In the genomic region with DNA sequence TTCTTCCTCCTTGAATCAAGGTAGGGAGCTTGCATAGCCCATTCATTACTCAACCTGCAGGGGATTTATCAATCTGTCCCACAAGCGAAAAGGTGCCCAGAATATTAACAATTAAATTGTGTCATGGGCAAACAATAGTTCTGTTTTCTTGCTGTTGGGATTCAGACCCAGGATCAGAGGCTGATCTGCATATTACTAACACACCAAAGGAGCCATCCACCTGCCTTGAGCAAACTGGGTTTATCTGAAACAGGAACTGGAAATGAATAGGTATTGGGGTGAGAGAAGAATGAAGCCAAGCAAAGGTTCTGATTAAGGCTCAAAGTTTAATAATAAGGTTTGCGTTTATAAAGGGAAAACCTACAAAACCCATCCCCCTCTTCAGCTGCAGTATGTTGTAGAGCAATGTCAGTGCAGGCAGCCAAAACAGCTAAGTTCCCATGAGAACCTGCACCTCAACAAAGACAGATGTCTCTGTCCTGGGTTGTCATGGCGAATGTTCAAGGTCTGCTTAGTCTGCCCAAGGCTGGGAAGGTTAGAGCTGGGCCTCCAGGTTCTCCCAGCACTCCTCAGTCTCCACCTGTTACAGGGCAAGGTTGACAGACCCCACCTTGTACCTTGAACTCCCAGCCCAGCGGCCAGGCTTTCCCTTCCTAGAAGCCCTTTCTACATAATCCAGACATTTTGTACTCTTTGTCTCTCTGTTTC, we compare ENCODE assay signal across 7 mouse cellular contexts. TPM values are rescaled to one million over a fixed set of nuclear protein-coding genes. Genes with fewer than 3 reads are reported as not detected.
DNase-seq lines count a peak whose midpoint lies in the region; ATAC-seq and TF ChIP-seq lines count a peak whose summit lies in the region.
"Not testable (repeated sequence)": the region's sequence is repeated elsewhere in the genome, so short reads cannot be mapped to it uniquely, and the experiment has no call there.

No protein-coding gene starts in this region.

- not testable (repeated sequence) for H3K27me3 ChIP-seq in embryonic facial prominence, embryonic 10.5 days (replicated peaks; ENCODE audit: low read depth, poor library complexity, severe bottlenecking); heart, adult 2 months (ENCODE audit: control insufficient read depth, insufficient read depth, low read length); hindbrain, postnatal 0 days (ENCODE audit: insufficient read depth, low read length); limb, embryonic 14.5 days (ENCODE audit: control insufficient read depth, insufficient read depth, low read length); neural tube, embryonic 14.5 days (ENCODE audit: control insufficient read depth, insufficient read depth, low read length)

- H3K4me1 ChIP-seq in embryonic facial prominence, embryonic 10.5 days; heart, adult 2 months (ENCODE audit: control insufficient read depth, insufficient read depth, low read length); hindbrain, postnatal 0 days (ENCODE audit: insufficient read depth, low read length); limb, embryonic 14.5 days (ENCODE audit: control insufficient read depth, insufficient read depth, low read length); neural tube, embryonic 14.5 days (ENCODE audit: control insufficient read depth, insufficient read depth, low read length): not testable (repeated sequence)

- intact Hi-C loops in heart, adult 2 months (cut with DNase I): loop anchor here (10.0 kb wide), 1 partner anchor 57 kb away; the partner anchor contains the start of gene 5430403G16Rik

- not testable (repeated sequence) for TF ChIP-seq CTCF in heart, adult 2 months (IDR thresholded peaks at IDR 0.05); hindbrain, postnatal 0 days (IDR thresholded peaks at IDR 0.05; ENCODE audit: low read depth)

- H3K9ac ChIP-seq in heart, adult 2 months (ENCODE audit: low read depth, low read length); hindbrain, postnatal 0 days (replicated peaks; ENCODE audit: low read length); limb, embryonic 14.5 days (ENCODE audit: low read depth, low read length, severe bottlenecking); neural tube, embryonic 14.5 days (replicated peaks; ENCODE audit: low read depth, low read length): not testable (repeated sequence)

- ATAC-seq in hindbrain, postnatal 0 days; limb, embryonic 14.5 days (ENCODE audit: low FRiP score, low read depth): not testable (repeated sequence)
- ATAC-seq in megakaryocyte progenitor cell, adult 5-6 weeks (replicated peaks; ENCODE audit: poor library complexity): peak; percentile 18
- peak; percentile 21; the same call in 1 of the 2 replicates for ATAC-seq in neural tube, embryonic 14.5 days (ENCODE audit: low read depth)

- TF ChIP-seq POLR2A in heart, adult 2 months (IDR thresholded peaks at IDR 0.05; ENCODE audit: insufficient read depth, low read depth, low read length); limb, embryonic 14.5 days (IDR thresholded peaks at IDR 0.05; ENCODE audit: borderline replicate concordance, extremely low read depth, insufficient read depth, insufficient read length): not testable (repeated sequence)

- WGBS in embryonic facial prominence, embryonic 10.5 days: 60% methylated on average over 4 of the region's 4 CpGs
- WGBS in heart, adult 2 months: 73% methylated on average over 4 of the region's 4 CpGs
- 52% methylated on average over 4 of the region's 4 CpGs for WGBS in hindbrain, postnatal 0 days
- WGBS in limb, embryonic 14.5 days: 63% methylated on average over 4 of the region's 4 CpGs
- WGBS in neural tube, embryonic 14.5 days: 62% methylated on average over 4 of the region's 4 CpGs

- TF ChIP-seq EP300 in heart, adult 2 months (IDR thresholded peaks at IDR 0.05; ENCODE audit: insufficient read depth, low read depth, low read length): not testable (repeated sequence)

- peak overlapping the region; percentile 57; the same call in 1 of the 2 replicates for H3K27ac ChIP-seq in embryonic facial prominence, embryonic 10.5 days (replicated peaks)
- not testable (repeated sequence) for H3K27ac ChIP-seq in heart, adult 2 months; hindbrain, postnatal 0 days; limb, embryonic 14.5 days (replicated peaks; ENCODE audit: low read depth, low read length); neural tube, embryonic 14.5 days (ENCODE audit: low read depth, low read length)

- not testable (repeated sequence) for H3K9me3 ChIP-seq in embryonic facial prominence, embryonic 10.5 days; hindbrain, postnatal 0 days (ENCODE audit: low read length); limb, embryonic 14.5 days (ENCODE audit: control insufficient read depth, low read length); neural tube, embryonic 14.5 days (ENCODE audit: control insufficient read depth, low read length)

- peak; percentile 47 for DNase-seq in R1 (ENCODE audit: low read depth, low spot score)
- not testable (repeated sequence) for DNase-seq in embryonic facial prominence, embryonic 10.5 days (ENCODE audit: low spot score); heart, adult 2 months; hindbrain, postnatal 0 days (ENCODE audit: low spot score); limb, embryonic 14.5 days (ENCODE audit: low spot score)

- H3K4me3 ChIP-seq in embryonic facial prominence, embryonic 10.5 days: peak overlapping the region; percentile 73
- peak overlapping the region; percentile 62 for H3K4me3 ChIP-seq in heart, adult 2 months
- H3K4me3 ChIP-seq in hindbrain, postnatal 0 days (ENCODE audit: low read length): peak overlapping the region; percentile 42; the same call in 1 of the 2 replicates
- peak overlapping the region; percentile 55; the same call in 1 of the 2 replicates for H3K4me3 ChIP-seq in limb, embryonic 14.5 days (replicated peaks; ENCODE audit: low read length)
- H3K4me3 ChIP-seq in neural tube, embryonic 14.5 days (ENCODE audit: low read depth, low read length): peak overlapping the region; percentile 40; the same call in 1 of the 2 replicates

- not testable (repeated sequence) for H3K79me2 ChIP-seq in heart, adult 2 months (replicated peaks; ENCODE audit: control insufficient read depth, insufficient read depth, low read length)

- not testable (repeated sequence) for H3K36me3 ChIP-seq in embryonic facial prominence, embryonic 10.5 days (replicated peaks); heart, adult 2 months (ENCODE audit: control insufficient read depth, insufficient read depth, low read length); hindbrain, postnatal 0 days (ENCODE audit: insufficient read depth, low read length); limb, embryonic 14.5 days (ENCODE audit: control insufficient read depth, insufficient read depth, low read length); neural tube, embryonic 14.5 days (ENCODE audit: control insufficient read depth, insufficient read depth, low read length)

- H3K4me2 ChIP-seq in hindbrain, postnatal 0 days (ENCODE audit: low read depth, low read length): peak overlapping the region; percentile 58
- H3K4me2 ChIP-seq in limb, embryonic 14.5 days (replicated peaks; ENCODE audit: low read depth, low read length, severe bottlenecking): peak overlapping the region; percentile 54; the same call in 1 of the 2 replicates
- peak overlapping the region; percentile 66; the same call in 1 of the 2 replicates for H3K4me2 ChIP-seq in neural tube, embryonic 14.5 days (ENCODE audit: low read depth, low read length)

RNA-seq across cellular contexts. Expression of gene 4930522L14Rik, which starts 0.5 kb away (rescaled TPM):
- 10.0 and 11.4 TPM in 2 replicates for polyA plus RNA-seq in embryonic facial prominence, embryonic 10.5 days (2016; fragmentation: Nextera tagmentation; extraction: Ambion mirVana)
- total RNA-seq in heart, adult 2 months (2021): 1 to 10 TPM in 1 of 2 experiments, under 1 TPM in 1; 0.99 to 1.6 TPM
- 0.09 and 1.6 TPM in 2 replicates for polyA plus RNA-seq in heart, adult 2 months (2012; rRNA removed)
- total RNA-seq in hindbrain, postnatal 0 days (2014; rRNA removed): 0.43 and 2.0 TPM in 2 replicates
- 3.2 and 3.9 TPM in 2 replicates for polyA plus RNA-seq in hindbrain, postnatal 0 days (2015; fragmentation: Nextera tagmentation; extraction: Ambion mirVana)
- 2.2 and 5.0 TPM in 2 replicates for polyA plus RNA-seq in limb, embryonic 14.5 days (2012; rRNA removed)
- polyA plus RNA-seq in limb, embryonic 14.5 days (2014; fragmentation: Nextera tagmentation; extraction: Ambion mirVana): 8.3 and 11.9 TPM in 2 replicates
- 15.7 and 22.4 TPM in 2 replicates for total RNA-seq in megakaryocyte progenitor cell, adult 5-6 weeks (2015)
- total RNA-seq in megakaryocyte progenitor cell, adult 5-6 weeks (2017): 15.8 and 18.1 TPM in 2 replicates
- polyA plus RNA-seq in neural tube, embryonic 14.5 days (2014; fragmentation: Nextera tagmentation; extraction: Ambion mirVana): 3.0 and 5.0 TPM in 2 replicates
